Mouse (Mus musculus): ENCODE measurements around the gene Ggt6. TPM values are rescaled to one million over a fixed set of nuclear protein-coding genes. Genes with fewer than 3 reads are reported as not detected.
"Not testable (repeated sequence)": the region's sequence is repeated elsewhere in the genome, so short reads cannot be mapped to it uniquely, and the experiment has no call there.

Gene Ggt6
- total RNA-seq, 2 experiments from 2014 or later, result 0.38 TPM

- peak; percentile 96 for DNase-seq
Observed at GRCm38 (mm10) chr11:72411093-72411921, 24.0 kb upstream of the Ggt6 start, which contains the start of gene Smtnl2. Gene Smtnl2 (minus strand): TSS chr11:72411713.

GRCm38 (mm10) chr11:72411945-72412344, 23.4 kb upstream of the Ggt6 start:
- no peak for DNase-seq

DNA sequence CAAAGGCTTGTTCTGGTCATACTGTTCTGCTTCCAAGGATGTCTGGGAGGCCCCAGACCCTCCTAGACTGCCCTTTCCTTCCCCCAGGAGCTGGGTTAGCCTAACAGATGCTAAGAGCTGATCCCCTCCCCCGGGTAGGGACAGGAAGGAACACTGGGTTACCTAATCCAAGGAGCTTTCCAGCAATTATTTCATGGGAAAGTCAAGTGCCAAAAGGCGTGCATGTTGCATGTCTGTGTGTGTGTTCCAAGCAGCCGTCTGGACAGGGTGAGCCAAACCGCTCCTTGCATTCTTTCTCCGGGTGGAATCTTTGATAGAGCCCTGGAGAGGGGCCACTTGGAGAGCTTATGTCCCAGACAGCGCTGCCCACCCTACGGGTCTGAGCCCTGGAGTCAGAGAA, 22.3 kb upstream of the Ggt6 start:
- peak; percentile 66 for DNase-seq

- DNase-seq, result no peak
Observed at GRCm38 (mm10) chr11:72413601-72414190, 21.6 kb upstream of the Ggt6 start.

DNA sequence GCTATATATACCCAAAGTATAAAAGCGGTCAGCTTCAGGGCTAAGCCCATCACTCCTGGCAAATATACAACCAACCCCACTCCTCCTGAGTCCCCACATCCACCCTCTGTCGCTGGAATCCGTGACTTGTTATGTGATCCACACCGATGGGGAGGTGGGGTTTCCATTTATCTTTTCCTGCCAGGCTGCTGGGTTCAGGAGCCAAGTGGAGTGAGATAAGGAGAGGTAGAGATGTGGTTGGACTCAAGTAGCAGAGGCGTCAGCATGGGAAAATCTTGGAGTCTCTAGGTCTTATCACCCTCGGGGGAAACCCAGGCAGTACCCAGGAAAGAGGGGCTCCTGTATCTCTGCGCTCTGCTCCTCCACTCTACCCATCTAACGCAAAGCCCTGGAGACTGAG, 20.2 kb upstream of the Ggt6 start:
- DNase-seq, result no peak

- no peak for DNase-seq
Observed at GRCm38 (mm10) chr11:72416666-72417065, 18.7 kb upstream of the Ggt6 start.

DNA sequence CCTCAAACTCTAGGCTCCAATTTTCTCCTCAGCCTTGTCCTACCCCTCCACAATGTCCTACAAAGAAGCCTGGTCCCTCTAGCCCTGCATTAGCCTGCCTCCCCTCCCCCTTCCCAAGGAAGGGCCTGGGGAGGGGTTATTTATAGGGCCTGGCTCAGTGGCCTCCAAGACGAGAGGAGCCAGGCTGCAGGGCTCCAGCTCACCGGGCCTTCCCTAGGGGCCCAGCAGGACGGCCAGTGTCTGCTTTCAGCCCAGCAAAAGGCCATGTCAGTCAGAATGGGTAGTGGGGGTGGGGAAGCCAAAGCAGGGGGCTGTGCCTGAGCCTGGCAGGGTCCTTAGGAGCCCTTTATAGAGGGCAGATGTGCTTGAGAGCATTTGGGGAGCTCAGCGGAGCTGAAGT, 17.9 kb upstream of the Ggt6 start:
- peak; percentile 85 for DNase-seq

GRCm38 (mm10) chr11:72418227-72418626, 17.1 kb upstream of the Ggt6 start:
- DNase-seq, result peak; percentile 83

DNA sequence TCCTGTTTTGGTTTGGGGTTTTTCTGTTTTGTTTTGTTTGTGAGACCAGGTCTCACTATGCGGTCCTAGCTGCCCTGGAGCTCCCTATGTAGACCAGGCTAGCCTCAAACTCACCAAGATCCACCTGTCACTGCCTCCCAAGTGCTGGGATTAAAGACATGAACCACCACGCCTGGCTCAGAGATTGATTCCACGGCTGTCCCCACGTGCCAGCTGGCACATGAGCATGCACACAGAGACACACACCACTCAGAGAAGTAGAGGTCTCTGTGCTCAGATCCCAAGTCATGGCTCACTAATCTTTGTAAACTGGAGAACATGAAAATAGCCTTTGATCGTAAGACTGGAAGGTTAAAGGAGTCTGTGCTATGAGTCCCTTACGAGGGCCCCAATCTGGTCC, 16.3 kb upstream of the Ggt6 start:
- DNase-seq, result no peak

DNA sequence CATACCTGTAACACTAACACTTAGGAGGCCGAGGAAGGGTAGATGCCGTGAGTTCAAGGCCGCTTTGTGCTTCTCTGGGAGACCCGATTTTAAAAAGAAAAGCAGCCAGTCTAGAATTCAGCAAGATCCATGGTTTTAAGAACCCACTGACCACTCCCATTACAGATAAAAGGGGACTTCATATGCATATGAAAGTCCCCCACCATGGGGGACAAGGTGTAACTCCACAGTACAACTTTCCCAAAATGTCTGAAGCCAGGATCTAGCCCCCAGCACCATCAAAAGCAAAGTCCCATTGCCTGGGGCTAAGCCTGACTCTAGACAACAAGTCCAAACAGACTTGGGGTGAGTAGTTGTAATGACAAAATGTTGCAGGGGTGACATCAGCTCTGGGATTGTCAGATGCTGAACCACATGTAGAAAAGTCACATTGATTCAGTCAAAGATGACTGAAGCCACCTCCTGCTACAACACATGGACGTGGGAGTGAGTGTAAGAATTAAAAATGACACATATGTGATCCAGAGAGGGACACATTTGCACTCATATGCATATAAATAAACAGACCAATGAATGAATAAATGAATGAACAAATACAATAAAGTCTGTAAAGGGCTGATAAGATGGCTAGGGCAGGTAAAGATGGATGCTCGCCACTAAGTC, 14.7 kb upstream of the Ggt6 start:
- no peak for DNase-seq

DNA sequence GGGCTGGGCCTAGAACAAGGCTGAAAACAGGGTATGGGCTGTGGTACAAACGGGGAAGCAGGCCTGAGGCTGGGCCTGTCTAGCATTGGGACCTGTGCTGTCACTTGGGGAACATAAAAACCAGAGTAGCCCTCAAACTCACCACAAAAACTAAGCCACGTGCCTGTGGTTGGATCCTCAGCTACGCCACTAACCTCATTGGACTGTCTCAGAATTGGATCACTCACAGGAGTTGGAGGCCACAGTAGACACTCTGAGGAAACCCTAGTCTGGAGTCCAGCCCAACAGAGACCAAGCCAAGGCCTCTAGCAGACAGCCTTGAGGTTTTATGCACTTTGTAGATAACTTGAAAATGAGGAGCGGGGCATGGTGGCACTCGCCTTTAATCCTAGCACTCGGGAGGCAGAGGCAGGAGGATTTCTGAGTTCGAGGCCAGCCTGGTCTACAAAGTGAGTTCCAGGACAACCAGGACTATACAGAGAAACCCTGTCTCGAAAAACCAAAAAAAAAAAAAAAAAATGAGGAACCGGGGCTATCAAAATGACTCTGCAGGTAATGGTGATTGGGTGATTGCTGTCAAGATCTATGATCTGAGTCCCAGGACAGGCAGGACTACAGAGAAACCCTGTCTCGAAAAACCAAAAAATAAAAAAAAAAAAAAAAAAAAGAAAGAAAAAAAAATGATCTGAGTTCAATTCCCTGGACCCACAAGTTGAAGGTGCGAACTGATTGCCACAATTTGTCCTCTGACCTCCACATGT, 13.6 kb upstream of the Ggt6 start:
- DNase-seq, result no peak

DNA sequence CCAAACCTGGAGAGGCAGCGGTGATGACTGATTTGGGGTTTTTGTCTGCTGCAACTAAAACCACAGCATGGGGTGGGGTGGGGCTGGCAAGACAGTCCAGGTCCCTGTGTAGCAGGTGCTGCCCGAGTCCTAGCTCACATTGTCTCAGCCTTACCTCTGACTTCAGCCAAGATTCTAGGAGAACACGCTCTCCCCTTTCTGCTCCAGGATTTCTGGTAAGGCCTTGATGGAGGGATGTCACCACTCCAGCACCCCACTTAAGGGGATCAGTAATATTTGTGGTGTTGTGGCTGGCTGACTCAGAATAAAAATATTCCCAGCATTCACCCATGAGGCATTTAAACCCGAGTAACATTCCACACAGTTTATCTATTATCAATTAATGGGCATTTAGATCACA, 11.6 kb upstream of the Ggt6 start:
- DNase-seq, result no peak

DNA sequence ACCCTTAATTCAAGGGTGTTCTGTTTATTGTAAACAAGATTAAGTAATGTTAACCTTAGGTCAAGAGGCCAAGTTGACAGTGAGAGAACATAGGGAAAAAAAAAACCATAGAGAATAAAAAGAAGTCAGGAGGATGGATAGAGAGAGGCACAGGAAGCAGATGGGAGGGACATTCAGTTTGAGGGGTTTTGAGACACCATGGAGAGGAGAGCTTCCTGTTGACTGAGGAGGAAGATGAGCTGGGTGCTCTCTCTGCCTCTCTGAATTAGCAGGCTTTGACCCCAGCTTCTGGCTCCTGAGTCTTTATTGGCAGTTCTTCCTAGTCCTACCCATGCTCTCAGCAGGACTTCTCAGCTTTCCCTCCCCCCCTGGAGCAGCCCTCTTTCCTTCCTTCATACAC, 10.1 kb upstream of the Ggt6 start:
- no peak for DNase-seq

- no peak for DNase-seq
Observed at GRCm38 (mm10) chr11:72426884-72427283, 8.4 kb upstream of the Ggt6 start.

- peak; percentile 63 for DNase-seq
Observed at GRCm38 (mm10) chr11:72428694-72429093, 6.6 kb upstream of the Ggt6 start.

- peak; percentile 57 for DNase-seq
Observed at GRCm38 (mm10) chr11:72429288-72429690, 6.0 kb upstream of the Ggt6 start.

- not testable (repeated sequence) for DNase-seq
Observed at GRCm38 (mm10) chr11:72430311-72431068, 4.8 kb upstream of the Ggt6 start.

GRCm38 (mm10) chr11:72435694-72436045, 344 bp downstream of the Ggt6 start:
- DNase-seq, result peak; percentile 47

DNA sequence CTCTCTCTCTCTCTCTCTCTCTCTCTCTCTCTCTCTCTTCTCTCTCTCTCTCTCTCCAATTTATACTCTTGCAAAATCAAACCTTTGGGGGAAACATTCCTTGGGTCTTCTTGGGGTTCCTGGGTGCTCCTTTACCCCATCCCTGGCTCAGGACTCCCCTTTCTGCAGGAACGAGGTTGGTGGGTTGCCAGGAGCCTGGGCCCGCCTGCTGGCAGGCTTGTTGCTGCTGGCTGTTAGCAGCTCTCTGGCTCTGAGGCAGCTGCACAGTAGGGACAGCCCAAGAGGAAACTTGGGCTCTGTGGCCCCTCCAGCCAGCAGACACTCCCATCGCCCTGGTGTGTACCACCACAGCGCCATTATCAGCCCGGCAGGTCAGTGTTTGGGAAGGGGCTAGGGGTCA, 945 bp downstream of the Ggt6 start:
- DNase-seq, result peak; percentile 41

- peak; percentile 38 for DNase-seq
Observed at GRCm38 (mm10) chr11:72436756-72437650, 1.7 kb downstream of the Ggt6 start.

DNA sequence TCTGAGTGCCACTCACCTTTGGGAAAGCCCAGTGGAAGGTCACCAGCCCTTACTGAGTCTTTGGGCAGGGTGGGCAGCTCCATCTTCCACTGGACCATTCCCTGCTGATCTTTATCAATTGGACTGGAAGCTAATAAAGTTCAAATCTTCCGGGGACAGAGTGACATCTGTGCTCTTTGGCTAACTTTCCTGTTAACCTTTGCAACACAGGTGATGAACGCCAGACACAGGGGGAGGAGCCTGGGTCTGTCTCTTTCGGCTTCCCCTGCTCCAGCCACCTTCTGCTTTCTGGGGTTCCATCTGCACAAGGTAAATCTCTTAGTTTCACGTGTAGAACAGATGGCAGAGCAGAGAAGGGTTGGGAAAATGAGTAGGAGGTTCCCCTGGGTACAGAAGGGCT, 3.1 kb downstream of the Ggt6 start:
- DNase-seq, result no peak
